Mouse (Mus musculus): Measurements from ENCODE around the gene Prkn. TPM values are rescaled to one million over a fixed set of nuclear protein-coding genes. Genes with fewer than 3 reads are reported as not detected.

The Prkn gene
- polyA plus RNA-seq, 1 experiment from 2014 or later: 2.8 TPM

DNA sequence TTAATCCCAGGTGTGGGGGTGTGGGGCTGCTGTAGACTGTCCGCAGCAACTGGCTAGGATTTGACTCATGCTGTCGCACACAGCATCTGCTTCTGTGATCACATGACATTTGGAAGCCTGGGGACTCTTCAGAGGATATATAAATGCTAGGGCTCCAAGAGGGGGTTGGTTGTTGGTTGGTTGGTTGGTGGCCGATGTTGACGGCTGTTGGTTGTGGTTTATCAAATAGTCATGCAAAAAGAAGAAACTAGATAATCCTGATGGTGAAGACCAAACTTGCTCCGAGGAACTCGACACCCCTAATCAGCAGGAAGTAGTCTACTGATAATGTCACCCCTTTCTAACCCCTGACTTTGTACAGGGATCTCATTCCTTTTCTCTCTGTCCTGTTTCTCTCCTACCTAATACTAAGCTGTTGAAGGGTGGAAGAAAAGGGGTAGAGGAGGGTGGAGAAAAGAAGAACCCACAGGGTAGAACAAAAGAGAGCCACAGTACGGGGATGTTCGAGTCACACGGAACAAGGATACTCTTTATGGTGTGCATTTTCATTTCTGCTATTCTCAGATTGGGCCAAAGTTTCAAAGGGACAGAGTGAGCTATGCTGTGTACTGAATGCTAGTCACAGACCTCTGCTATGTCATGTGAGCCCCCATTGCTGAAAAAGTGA, 948.2 kb downstream of the Prkn start:
- no peak for DNase-seq (ENCODE audit: low spot score)
- no peaks in the 10 kb centered on the region for H3K36me3 ChIP-seq (ENCODE audit: insufficient read depth, low read length)
- H3K4me2 ChIP-seq (replicated peaks; ENCODE audit: low read depth, low read length): no peak overlapping the region
- H3K4me1 ChIP-seq (ENCODE audit: insufficient read depth, low read depth, low read length): no peaks in the 10 kb centered on the region
- TF ChIP-seq EP300 (IDR thresholded peaks at IDR 0.05): no peak
- TF ChIP-seq CTCF (IDR thresholded peaks at IDR 0.05): no peak
- WGBS: 69% methylated on average over 9 of the region's 9 CpGs
- no peaks in the 10 kb centered on the region for H3K9me3 ChIP-seq (ENCODE audit: low read length)
- no peak overlapping the region for H3K27ac ChIP-seq (ENCODE audit: low read length)
- H3K4me3 ChIP-seq (ENCODE audit: low read depth, low read length): no peak overlapping the region
- no peak for ATAC-seq
- H3K9ac ChIP-seq (replicated peaks; ENCODE audit: low read depth): no peak overlapping the region
- H3K27me3 ChIP-seq (replicated peaks; ENCODE audit: insufficient read depth, low read length): no peaks in the 10 kb centered on the region

DNA sequence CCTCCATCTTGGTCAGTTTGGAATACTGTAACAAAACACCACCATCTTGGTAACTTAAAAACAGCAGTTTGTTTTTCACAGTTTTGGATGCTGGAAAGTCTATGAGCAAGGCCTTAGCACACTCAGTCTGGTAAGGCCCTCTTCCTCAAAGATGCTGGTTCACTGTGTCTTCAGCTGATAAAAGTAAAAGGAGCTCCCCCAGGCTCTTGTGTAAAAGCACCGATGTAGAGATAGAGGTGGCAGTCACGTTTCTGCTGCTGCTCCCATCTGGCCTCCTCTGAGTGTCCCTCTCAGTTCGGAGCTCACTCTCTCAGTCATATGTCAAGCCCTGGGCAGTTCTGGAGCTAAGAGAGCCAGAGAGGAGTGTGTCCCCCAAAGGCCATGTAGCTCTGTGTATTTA, 955.8 kb downstream of the Prkn start:
- DNase-seq (ENCODE audit: low spot score) (no peak), ATAC-seq (no peak)
- WGBS: 67% methylated on average over 3 of the region's 3 CpGs
- Histone ChIP-seq H3K4me1 (ENCODE audit: insufficient read depth, low read depth, low read length) (no peaks in the 10 kb centered on the region), H3K4me2 (replicated peaks; ENCODE audit: low read depth, low read length) (no peak overlapping the region), H3K27ac (ENCODE audit: low read length) (no peak overlapping the region), H3K9ac (replicated peaks; ENCODE audit: low read depth) (no peak overlapping the region), H3K27me3 (replicated peaks; ENCODE audit: insufficient read depth, low read length) (no peaks in the 10 kb centered on the region), H3K36me3 (ENCODE audit: insufficient read depth, low read length) (no peaks in the 10 kb centered on the region), H3K4me3 (ENCODE audit: low read depth, low read length) (no peak overlapping the region), H3K9me3 (ENCODE audit: low read length) (no peaks in the 10 kb centered on the region)
- TF ChIP-seq EP300 (IDR thresholded peaks at IDR 0.05) (no peak), CTCF (IDR thresholded peaks at IDR 0.05) (no peak)

GRCm38 (mm10) chr17:11801226-11801625, 961.0 kb downstream of the Prkn start:
- H3K27ac ChIP-seq (ENCODE audit: low read length): no peak overlapping the region
- TF ChIP-seq CTCF (IDR thresholded peaks at IDR 0.05): no peak
- no peak for TF ChIP-seq EP300 (IDR thresholded peaks at IDR 0.05)
- H3K4me2 ChIP-seq (replicated peaks; ENCODE audit: low read depth, low read length): no peak overlapping the region
- WGBS: 80% methylated on average over 4 of the region's 4 CpGs
- H3K27me3 ChIP-seq (replicated peaks; ENCODE audit: insufficient read depth, low read length): no peaks in the 10 kb centered on the region
- ATAC-seq (no peak), DNase-seq (ENCODE audit: low spot score) (no peak)
- no peaks in the 10 kb centered on the region for H3K9me3 ChIP-seq (ENCODE audit: low read length)
- no peaks in the 10 kb centered on the region for H3K36me3 ChIP-seq (ENCODE audit: insufficient read depth, low read length)
- no peak overlapping the region for H3K4me3 ChIP-seq (ENCODE audit: low read depth, low read length)
- no peak overlapping the region for H3K9ac ChIP-seq (replicated peaks; ENCODE audit: low read depth)
- H3K4me1 ChIP-seq (ENCODE audit: insufficient read depth, low read depth, low read length): no peaks in the 10 kb centered on the region

DNA sequence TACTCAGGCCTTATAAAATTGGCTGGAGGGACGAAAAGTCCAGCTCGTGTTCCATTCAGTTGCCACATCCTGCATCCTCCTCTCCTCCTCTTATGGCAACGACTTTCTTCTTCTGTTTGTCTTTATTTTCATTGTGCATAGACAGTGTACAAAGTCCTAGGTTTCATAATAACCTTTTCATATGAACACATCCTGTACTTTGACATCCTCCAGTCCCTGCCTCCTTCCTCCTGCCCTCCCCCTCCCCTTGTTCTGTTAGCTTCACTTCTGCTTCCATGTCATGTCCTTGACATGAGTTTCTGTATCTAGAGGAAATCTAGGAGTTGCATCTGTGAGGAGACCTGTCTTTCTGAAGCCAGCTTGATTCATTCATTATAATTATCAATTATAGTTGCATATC, 967.1 kb downstream of the Prkn start:
- Histone ChIP-seq H3K4me2 (replicated peaks; ENCODE audit: low read depth, low read length) (no peak overlapping the region), H3K27ac (ENCODE audit: low read length) (no peak overlapping the region), H3K4me3 (ENCODE audit: low read depth, low read length) (no peak overlapping the region), H3K27me3 (replicated peaks; ENCODE audit: insufficient read depth, low read length) (no peaks in the 10 kb centered on the region), H3K9me3 (ENCODE audit: low read length) (no peaks in the 10 kb centered on the region), H3K9ac (replicated peaks; ENCODE audit: low read depth) (no peak overlapping the region), H3K4me1 (ENCODE audit: insufficient read depth, low read depth, low read length) (no peaks in the 10 kb centered on the region), H3K36me3 (ENCODE audit: insufficient read depth, low read length) (no peaks in the 10 kb centered on the region)
- WGBS: 48% methylated on average over 3 of the region's 3 CpGs
- DNase-seq (ENCODE audit: low spot score) (no peak), ATAC-seq (no peak)
- no peak for TF ChIP-seq EP300 (IDR thresholded peaks at IDR 0.05)
- no peak for TF ChIP-seq CTCF (IDR thresholded peaks at IDR 0.05)

- no peaks in the 10 kb centered on the region for H3K27me3 ChIP-seq (replicated peaks; ENCODE audit: insufficient read depth, low read length)
- no peak overlapping the region for H3K4me2 ChIP-seq (replicated peaks; ENCODE audit: low read depth, low read length)
- H3K36me3 ChIP-seq (ENCODE audit: insufficient read depth, low read length): no peaks in the 10 kb centered on the region
- WGBS: 64% methylated on average over 2 of the region's 2 CpGs
- no peak overlapping the region for H3K27ac ChIP-seq (ENCODE audit: low read length)
- no peak for TF ChIP-seq CTCF (IDR thresholded peaks at IDR 0.05)
- TF ChIP-seq EP300 (IDR thresholded peaks at IDR 0.05): no peak
- no peak overlapping the region for H3K9ac ChIP-seq (replicated peaks; ENCODE audit: low read depth)
- no peak overlapping the region for H3K4me3 ChIP-seq (ENCODE audit: low read depth, low read length)
- ATAC-seq (no peak), DNase-seq (ENCODE audit: low spot score) (no peak)
- no peaks in the 10 kb centered on the region for H3K4me1 ChIP-seq (ENCODE audit: insufficient read depth, low read depth, low read length)
- H3K9me3 ChIP-seq (ENCODE audit: low read length): no peaks in the 10 kb centered on the region
Observed at GRCm38 (mm10) chr17:11817886-11818285, 977.7 kb downstream of the Prkn start.

DNA sequence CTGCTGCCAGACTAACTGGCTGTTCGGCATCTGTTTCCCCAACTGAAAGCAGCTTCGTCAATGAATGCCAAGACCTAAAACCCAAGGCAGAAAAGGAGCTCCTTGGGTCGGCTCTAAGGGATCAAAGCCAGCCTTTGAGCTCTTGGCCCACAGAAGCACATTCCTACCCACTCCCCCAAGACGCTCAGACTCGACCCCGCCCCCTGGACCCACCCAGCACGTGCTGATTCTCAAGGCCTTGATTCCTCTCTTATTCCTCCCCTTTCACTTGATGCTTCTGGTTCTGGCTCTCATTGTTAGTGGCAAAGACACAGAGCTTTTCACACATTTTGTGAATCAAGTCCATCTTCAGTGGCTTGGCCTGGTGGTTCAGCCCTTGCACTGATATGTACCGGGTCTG, 979.3 kb downstream of the Prkn start:
- H3K27ac ChIP-seq (ENCODE audit: low read length): no peak overlapping the region
- TF ChIP-seq CTCF (IDR thresholded peaks at IDR 0.05) (no peak), EP300 (IDR thresholded peaks at IDR 0.05) (no peak)
- H3K9me3 ChIP-seq (ENCODE audit: low read length): no peaks in the 10 kb centered on the region
- H3K4me2 ChIP-seq (replicated peaks; ENCODE audit: low read depth, low read length): no peak overlapping the region
- 56% methylated on average over 8 of the region's 8 CpGs for WGBS
- no peaks in the 10 kb centered on the region for H3K4me1 ChIP-seq (ENCODE audit: insufficient read depth, low read depth, low read length)
- no peaks in the 10 kb centered on the region for H3K36me3 ChIP-seq (ENCODE audit: insufficient read depth, low read length)
- H3K27me3 ChIP-seq (replicated peaks; ENCODE audit: insufficient read depth, low read length): no peaks in the 10 kb centered on the region
- DNase-seq (ENCODE audit: low spot score) (no peak), ATAC-seq (no peak)
- H3K4me3 ChIP-seq (ENCODE audit: low read depth, low read length): no peak overlapping the region
- H3K9ac ChIP-seq (replicated peaks; ENCODE audit: low read depth): no peak overlapping the region

GRCm38 (mm10) chr17:11820757-11821156, 980.6 kb downstream of the Prkn start:
- Histone ChIP-seq H3K36me3 (ENCODE audit: insufficient read depth, low read length) (no peaks in the 10 kb centered on the region), H3K4me3 (ENCODE audit: low read depth, low read length) (no peak overlapping the region), H3K27me3 (replicated peaks; ENCODE audit: insufficient read depth, low read length) (no peaks in the 10 kb centered on the region), H3K9me3 (ENCODE audit: low read length) (no peaks in the 10 kb centered on the region), H3K27ac (ENCODE audit: low read length) (no peak overlapping the region), H3K4me1 (ENCODE audit: insufficient read depth, low read depth, low read length) (no peaks in the 10 kb centered on the region), H3K4me2 (replicated peaks; ENCODE audit: low read depth, low read length) (no peak overlapping the region), H3K9ac (replicated peaks; ENCODE audit: low read depth) (no peak overlapping the region)
- 92% methylated on average over 4 of the region's 4 CpGs for WGBS
- DNase-seq (ENCODE audit: low spot score) (no peak), ATAC-seq (no peak)
- TF ChIP-seq CTCF (IDR thresholded peaks at IDR 0.05) (no peak), EP300 (IDR thresholded peaks at IDR 0.05) (no peak)

All from lung, postnatal 0 days (tissue).